Mouse (Mus musculus): Measurements from ENCODE around the gene Nagk. TPM values are rescaled to one million over a fixed set of nuclear protein-coding genes. Genes with fewer than 3 reads are reported as not detected.
A peak's percentile ranks its signal among the peaks of the same experiment; 100 is the strongest.

Gene Nagk
- polyA plus RNA-seq (2016; fragmentation: Nextera tagmentation; extraction: Ambion mirVana): 51.6 and 54.1 TPM in 2 replicates

DNA sequence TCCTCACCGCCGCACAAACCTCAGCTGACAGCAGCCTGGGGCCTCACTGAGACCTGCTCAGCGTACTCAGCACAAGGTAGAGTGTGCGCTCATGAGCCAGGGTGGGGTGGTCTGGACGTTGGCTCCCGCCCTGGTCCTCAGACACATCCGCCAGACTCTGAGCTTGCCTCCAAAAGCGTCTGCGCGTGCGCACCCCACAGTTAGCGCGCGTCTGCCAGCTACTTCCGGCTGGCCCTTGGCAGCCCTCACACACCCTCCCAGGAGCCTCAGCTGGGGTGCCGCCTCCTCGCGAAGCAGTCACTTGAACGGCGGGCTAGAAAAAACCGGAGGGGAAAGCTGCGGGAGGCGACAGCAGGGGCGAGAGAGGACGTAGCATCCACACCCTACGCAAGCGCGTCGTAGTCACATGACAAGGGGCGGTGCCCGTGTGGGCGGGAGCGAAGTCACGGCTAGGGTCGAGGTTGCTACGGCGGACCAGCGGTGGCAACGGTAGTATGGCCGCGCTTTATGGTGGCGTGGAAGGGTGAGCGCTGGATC, at the start of gene Nagk:
Gene Nagk (plus strand): TSS at position 223 of the 537 bp plus-strand sequence.
- WGBS: under 1% methylated on average over 43 of the region's 43 CpGs
- Histone ChIP-seq H3K4me1 (replicated peaks) (peaks cover 25% of the 10 kb centered on the region), H3K9me3 (replicated peaks) (no peaks in the 10 kb centered on the region), H3K9ac (peak within 1 kb of the TSS; percentile 91), H3K27ac (ENCODE audit: poor library complexity, severe bottlenecking) (peak within 1 kb of the TSS; percentile 93), H3K27me3 (replicated peaks) (no peaks in the 10 kb centered on the region), H3K4me3 (peak within 1 kb of the TSS; percentile 87), H3K4me2 (peak within 1 kb of the TSS; percentile 89), H3K36me3 (peaks cover 17% of the 10 kb centered on the region)
- peak; percentile 96 for ATAC-seq (ENCODE audit: insufficient number of reproducible peaks, low FRiP score)

- Histone ChIP-seq H3K27ac (ENCODE audit: poor library complexity, severe bottlenecking) (no peak overlapping the region), H3K36me3 (no peaks in the 10 kb centered on the region), H3K4me1 (replicated peaks) (no peaks in the 10 kb centered on the region), H3K9ac (no peak overlapping the region), H3K4me2 (no peak overlapping the region), H3K4me3 (no peak overlapping the region), H3K27me3 (replicated peaks) (peaks cover 79% of the 10 kb centered on the region), H3K9me3 (replicated peaks) (peaks cover 4% of the 10 kb centered on the region; the same call in 1 of the 2 replicates)
- no peak for ATAC-seq (ENCODE audit: insufficient number of reproducible peaks, low FRiP score)
- WGBS: 54% methylated on average over 2 of the region's 2 CpGs
Observed at GRCm38 (mm10) chr6:83745466-83745865, 49.3 kb upstream of the Nagk start.

DNA sequence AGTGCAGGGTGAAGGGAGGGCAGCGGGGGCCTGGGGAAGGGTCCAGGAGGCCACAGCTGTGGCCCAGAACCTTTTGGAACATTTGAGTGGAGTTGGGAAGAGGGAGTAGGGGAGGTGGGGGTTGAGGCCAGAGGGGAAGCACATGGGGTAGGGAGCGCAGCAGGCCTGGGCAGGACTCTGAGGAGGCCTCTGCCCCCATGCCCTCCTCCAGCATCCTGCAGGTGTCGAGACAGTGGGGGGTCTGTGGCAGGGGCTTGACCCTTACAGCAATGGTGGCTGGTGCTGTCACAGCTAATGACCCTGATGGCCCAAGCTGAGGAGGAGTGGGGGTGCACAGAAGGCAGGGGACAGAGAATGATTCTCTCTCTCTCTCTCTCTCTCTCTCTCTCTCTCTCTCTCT, 45.5 kb upstream of the Nagk start:
- no peak overlapping the region for H3K4me2 ChIP-seq
- no peak for ATAC-seq (ENCODE audit: insufficient number of reproducible peaks, low FRiP score)
- H3K36me3 ChIP-seq: no peaks in the 10 kb centered on the region
- H3K27ac ChIP-seq (ENCODE audit: poor library complexity, severe bottlenecking): no peak overlapping the region
- 32% methylated on average over 3 of the region's 3 CpGs for WGBS
- H3K9ac ChIP-seq: no peak overlapping the region
- H3K4me1 ChIP-seq (replicated peaks): no peaks in the 10 kb centered on the region
- no peak overlapping the region for H3K4me3 ChIP-seq
- no peaks in the 10 kb centered on the region for H3K9me3 ChIP-seq (replicated peaks)
- H3K27me3 ChIP-seq (replicated peaks): peaks cover 91% of the 10 kb centered on the region

DNA sequence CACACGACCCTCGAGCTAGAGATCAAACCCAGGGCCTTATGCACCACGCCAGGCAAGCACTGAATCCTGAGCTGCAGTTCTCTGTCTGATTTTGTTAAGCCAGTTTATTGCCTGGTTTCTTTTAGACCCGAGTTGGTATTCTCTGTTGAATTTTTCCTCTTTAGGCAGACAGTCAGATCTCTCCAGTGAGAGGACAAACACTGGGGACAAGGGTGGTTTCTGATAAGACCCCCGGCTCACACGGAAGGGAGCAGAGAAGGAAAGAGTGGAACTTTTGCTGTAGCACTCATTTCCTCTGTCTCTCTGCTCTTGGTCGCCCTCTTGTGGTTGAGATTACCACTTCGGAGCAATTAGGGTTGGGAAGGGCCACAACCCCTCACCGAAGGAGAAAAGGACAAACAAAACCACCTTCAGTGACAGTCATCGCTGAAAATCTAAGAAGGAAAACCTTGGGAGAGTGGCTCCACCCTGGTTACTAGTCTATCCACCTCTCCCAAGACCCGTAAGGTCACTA, 44.6 kb upstream of the Nagk start:
- 0 out of 2 replicates have a peak, but pooled peaks have one; percentile 53 for ATAC-seq (ENCODE audit: insufficient number of reproducible peaks, low FRiP score)
- H3K9me3 ChIP-seq (replicated peaks): no peaks in the 10 kb centered on the region
- no peak overlapping the region for H3K4me3 ChIP-seq
- H3K4me1 ChIP-seq (replicated peaks): no peaks in the 10 kb centered on the region
- H3K27ac ChIP-seq (ENCODE audit: poor library complexity, severe bottlenecking): no peak overlapping the region
- peak overlapping the region; percentile 38 for H3K4me2 ChIP-seq
- no peak overlapping the region for H3K9ac ChIP-seq
- peaks cover 91% of the 10 kb centered on the region for H3K27me3 ChIP-seq (replicated peaks)
- 9% methylated on average over 11 of the region's 11 CpGs for whole genome bisulfite sequencing
- H3K36me3 ChIP-seq: no peaks in the 10 kb centered on the region

GRCm38 (mm10) chr6:83756051-83756450, 38.7 kb upstream of the Nagk start:
- H3K4me1 ChIP-seq (replicated peaks): no peaks in the 10 kb centered on the region
- H3K9ac ChIP-seq: no peak overlapping the region
- no peaks in the 10 kb centered on the region for H3K9me3 ChIP-seq (replicated peaks)
- WGBS: 64% methylated on average over 9 of the region's 9 CpGs
- peaks cover 94% of the 10 kb centered on the region for H3K27me3 ChIP-seq (replicated peaks)
- H3K36me3 ChIP-seq: no peaks in the 10 kb centered on the region
- no peak overlapping the region for H3K27ac ChIP-seq (ENCODE audit: poor library complexity, severe bottlenecking)
- no peak overlapping the region for H3K4me2 ChIP-seq
- no peak for ATAC-seq (ENCODE audit: insufficient number of reproducible peaks, low FRiP score)
- H3K4me3 ChIP-seq: no peak overlapping the region

- Histone ChIP-seq H3K4me3 (peak within 1 kb of the TSS; percentile 45), H3K4me1 (replicated peaks) (peaks cover 23% of the 10 kb centered on the region), H3K27me3 (replicated peaks) (peaks cover 79% of the 10 kb centered on the region), H3K36me3 (no peaks in the 10 kb centered on the region), H3K9me3 (replicated peaks) (no peaks in the 10 kb centered on the region), H3K9ac (peak within 1 kb of the TSS; percentile 64), H3K4me2 (peak within 1 kb of the TSS; percentile 82), H3K27ac (ENCODE audit: poor library complexity, severe bottlenecking) (no peak within 1 kb of the TSS)
- WGBS: 30% methylated on average over 6 of the region's 6 CpGs
- ATAC-seq (ENCODE audit: insufficient number of reproducible peaks, low FRiP score): no peak
Observed at GRCm38 (mm10) chr6:83762344-83762743, 32.4 kb upstream of the Nagk start, which contains the start of gene Ankrd53. Ankrd53 (plus strand) TSS chr6:83762644.

DNA sequence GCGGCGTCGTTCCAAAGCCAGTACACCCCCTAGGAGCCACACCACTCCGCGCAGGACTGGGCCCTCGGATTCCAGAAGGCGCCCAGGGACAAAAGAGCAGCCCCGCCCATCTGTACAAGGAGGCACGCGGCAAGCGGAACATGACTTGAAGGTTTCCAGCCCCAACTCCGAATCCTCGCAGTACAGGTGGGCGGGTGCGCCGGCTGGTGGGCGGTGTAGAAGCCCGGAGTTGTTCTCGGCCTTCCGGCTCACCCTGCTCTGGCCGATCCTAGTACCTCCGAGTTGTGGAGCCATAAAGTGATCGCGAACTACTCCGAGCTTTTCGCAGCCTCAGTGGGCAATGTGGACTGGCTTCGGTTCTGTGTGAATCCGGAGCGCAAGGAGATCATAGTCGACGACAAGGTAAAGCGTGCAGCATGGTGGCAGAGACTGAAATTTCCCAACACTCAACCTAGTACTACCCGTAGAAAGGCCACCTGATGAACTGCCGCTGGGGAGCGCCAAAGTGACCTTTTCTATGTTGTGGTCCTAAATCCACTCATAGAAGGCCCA, 31.8 kb upstream of the Nagk start:
- Histone ChIP-seq H3K4me2 (peak overlapping the region; percentile 82), H3K4me3 (peak overlapping the region; percentile 45), H3K27ac (ENCODE audit: poor library complexity, severe bottlenecking) (no peak overlapping the region), H3K36me3 (no peaks in the 10 kb centered on the region; the same call in 1 of the 2 replicates), H3K4me1 (replicated peaks) (peaks cover 24% of the 10 kb centered on the region), H3K27me3 (replicated peaks) (peaks cover 72% of the 10 kb centered on the region), H3K9ac (peak overlapping the region; percentile 64), H3K9me3 (replicated peaks) (no peaks in the 10 kb centered on the region)
- ATAC-seq (ENCODE audit: insufficient number of reproducible peaks, low FRiP score): peak; percentile 66
- WGBS: 2% methylated on average over 35 of the region's 35 CpGs

GRCm38 (mm10) chr6:83766982-83767381, 27.8 kb upstream of the Nagk start:
- H3K36me3 ChIP-seq: peaks cover 37% of the 10 kb centered on the region
- no peak overlapping the region for H3K4me3 ChIP-seq
- peaks cover 35% of the 10 kb centered on the region for H3K27me3 ChIP-seq (replicated peaks)
- no peak for ATAC-seq (ENCODE audit: insufficient number of reproducible peaks, low FRiP score)
- H3K27ac ChIP-seq (ENCODE audit: poor library complexity, severe bottlenecking): no peak overlapping the region
- H3K4me2 ChIP-seq: no peak overlapping the region
- no peaks in the 10 kb centered on the region for H3K9me3 ChIP-seq (replicated peaks)
- no peak overlapping the region for H3K9ac ChIP-seq
- peaks cover 24% of the 10 kb centered on the region for H3K4me1 ChIP-seq (replicated peaks)
- 40% methylated on average over 3 of the region's 3 CpGs for WGBS

- no peak overlapping the region for H3K4me2 ChIP-seq
- no peak overlapping the region for H3K4me3 ChIP-seq
- H3K27me3 ChIP-seq (replicated peaks): peaks cover 20% of the 10 kb centered on the region
- no peak overlapping the region for H3K9ac ChIP-seq
- no peak overlapping the region for H3K27ac ChIP-seq (ENCODE audit: poor library complexity, severe bottlenecking)
- peaks cover 51% of the 10 kb centered on the region for H3K36me3 ChIP-seq
- ATAC-seq (ENCODE audit: insufficient number of reproducible peaks, low FRiP score): no peak
- no peaks in the 10 kb centered on the region for H3K9me3 ChIP-seq (replicated peaks)
- WGBS: 64% methylated on average over 5 of the region's 5 CpGs
- peaks cover 13% of the 10 kb centered on the region for H3K4me1 ChIP-seq (replicated peaks)
Observed at GRCm38 (mm10) chr6:83768485-83768884, 26.3 kb upstream of the Nagk start.

GRCm38 (mm10) chr6:83774126-83774525, 20.7 kb upstream of the Nagk start:
- Histone ChIP-seq H3K4me3 (peak overlapping the region; percentile 96), H3K27ac (ENCODE audit: poor library complexity, severe bottlenecking) (no peak overlapping the region), H3K4me2 (peak overlapping the region; percentile 81), H3K36me3 (peaks cover 45% of the 10 kb centered on the region), H3K9me3 (replicated peaks) (no peaks in the 10 kb centered on the region), H3K9ac (peak overlapping the region; percentile 95; the same call in 1 of the 2 replicates), H3K4me1 (replicated peaks) (peaks cover 16% of the 10 kb centered on the region), H3K27me3 (replicated peaks) (no peaks in the 10 kb centered on the region)
- no peak for ATAC-seq (ENCODE audit: insufficient number of reproducible peaks, low FRiP score)
- 67% methylated on average over 9 of the region's 9 CpGs for WGBS

DNA sequence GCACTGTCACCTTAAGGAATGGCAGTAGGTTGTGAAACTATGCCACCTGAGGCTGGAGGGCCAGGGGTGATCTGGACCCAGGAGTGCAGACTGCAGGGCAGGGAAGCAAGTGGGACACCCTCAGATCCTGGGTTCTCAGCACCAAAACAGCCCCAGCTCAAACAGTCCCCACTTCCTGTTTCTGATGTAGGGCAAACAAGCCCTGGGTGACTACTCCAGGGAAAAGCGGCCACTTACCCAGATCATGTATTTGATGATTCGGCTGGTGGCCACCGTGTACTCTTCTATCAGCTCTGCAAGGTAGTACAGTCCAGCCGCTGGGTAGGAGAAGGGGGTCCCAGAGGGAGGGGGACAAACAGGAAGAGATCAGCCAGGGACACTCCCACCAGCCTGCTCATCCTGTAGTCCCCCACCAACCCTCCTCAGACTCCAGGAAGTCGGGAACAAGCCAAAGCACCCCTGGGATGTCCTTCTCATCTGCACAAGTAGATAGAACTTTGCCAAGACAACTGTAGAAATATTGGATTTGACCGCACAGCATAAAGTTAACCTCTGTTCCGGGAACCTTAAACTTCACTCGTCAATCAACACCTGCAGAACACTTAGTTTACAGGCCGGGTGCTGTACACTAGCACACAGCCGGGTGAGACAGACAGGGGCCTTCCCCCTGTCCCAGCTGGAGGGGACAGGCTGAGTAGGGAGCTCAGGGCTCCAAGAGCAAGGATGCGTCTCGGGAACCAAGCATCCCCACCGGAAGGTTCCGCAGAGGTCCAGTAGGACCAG, 19.8 kb upstream of the Nagk start:
- H3K27ac ChIP-seq (ENCODE audit: poor library complexity, severe bottlenecking): peak overlapping the region; percentile 82
- H3K4me1 ChIP-seq (replicated peaks): peaks cover 16% of the 10 kb centered on the region
- WGBS: 2% methylated on average over 14 of the region's 14 CpGs
- peak; percentile 34 for ATAC-seq (ENCODE audit: insufficient number of reproducible peaks, low FRiP score)
- no peaks in the 10 kb centered on the region for H3K27me3 ChIP-seq (replicated peaks)
- H3K4me2 ChIP-seq: peak overlapping the region; percentile 81
- peak overlapping the region; percentile 96 for H3K4me3 ChIP-seq
- no peaks in the 10 kb centered on the region for H3K9me3 ChIP-seq (replicated peaks)
- peaks cover 37% of the 10 kb centered on the region for H3K36me3 ChIP-seq
- H3K9ac ChIP-seq: peak overlapping the region; percentile 95
